Mouse (Mus musculus) neural tube, embryonic 14.5 days (tissue): ENCODE results near the gene Slc36a3. TPM values are rescaled to one million over a fixed set of nuclear protein-coding genes. Genes with fewer than 3 reads are reported as not detected.
"Not testable (repeated sequence)": the region's sequence is repeated elsewhere in the genome, so short reads cannot be mapped to it uniquely, and the experiment has no call there.

Experiments
- ATAC-seq: fragments of 200-750 bp; cut with Nextera tagmentation; 2 replicates; pipeline ENCODE4 v1.8.0; 2017; ENCODE audit warnings: low read depth, mild to moderate bottlenecking, moderate TSS enrichment, moderate library complexity
- H3K27ac ChIP-seq: fragments of 300-500 bp; sonication (generic); 2 replicates; pipeline ENCODE4 v1.5.1; 2014; ENCODE audit warnings: low read depth, mild to moderate bottlenecking, control low read depth, low read length, moderate library complexity, mixed read lengths
- H3K27me3 ChIP-seq: fragments of 300-500 bp; sonication (generic); 2 replicates; pipeline ENCODE4 v1.6.1; 2014; ENCODE audit warnings: low read length; ENCODE audit not compliant: control insufficient read depth, insufficient read depth
- H3K36me3 ChIP-seq: fragments of 300-500 bp; sonication (generic); 2 replicates; pipeline ENCODE4 v1.6.1; 2014; ENCODE audit warnings: low read length, mixed read lengths; ENCODE audit not compliant: control insufficient read depth, insufficient read depth
- H3K4me1 ChIP-seq: fragments of 300-500 bp; sonication (generic); 2 replicates; pipeline ENCODE4 v1.6.1; 2014; ENCODE audit warnings: low read length; ENCODE audit not compliant: control insufficient read depth, insufficient read depth
- H3K4me2 ChIP-seq: fragments of 300-500 bp; sonication (generic); 2 replicates; pipeline ENCODE4 v1.6.1; 2014; ENCODE audit warnings: mild to moderate bottlenecking, low read depth, low read length, control low read depth
- H3K4me3 ChIP-seq: fragments of 300-500 bp; sonication (generic); 2 replicates; pipeline ENCODE4 v1.5.1; 2014; ENCODE audit warnings: low read depth, low read length, control low read depth, mixed read lengths
- H3K9ac ChIP-seq: fragments of 300-500 bp; sonication (generic); replicated peaks from 2 replicates; pipeline ENCODE4 v1.6.1; 2014; ENCODE audit warnings: low read depth, mild to moderate bottlenecking, control low read depth, low read length, mixed read lengths
- H3K9me3 ChIP-seq: fragments of 300-500 bp; sonication (generic); 2 replicates; pipeline ENCODE4 v1.6.1; 2016; ENCODE audit warnings: low read length; ENCODE audit not compliant: control insufficient read depth
- WGBS: fragments of 180-500 bp; shearing (Covaris S2); extraction: QIAGEN DNeasy Blood & Tissue Kit; methylation state at CpG from one replicate; pipeline ENCODE4 v1.1.7; 2014; 5-methylcytosine and 5-hydroxymethylcytosine counted together
- polyA plus RNA-seq: library from polyadenylated mRNA; unstranded; fragments of >200 nt; fragmentation: Nextera tagmentation; extraction: Ambion mirVana; gene quantifications from 2 replicates; pipeline ENCODE4 v1.2.1, GENCODE M21; 2014

Slc36a3 gene
- polyA plus RNA-seq, 1 experiment from 2014 or later = not detected

DNA sequence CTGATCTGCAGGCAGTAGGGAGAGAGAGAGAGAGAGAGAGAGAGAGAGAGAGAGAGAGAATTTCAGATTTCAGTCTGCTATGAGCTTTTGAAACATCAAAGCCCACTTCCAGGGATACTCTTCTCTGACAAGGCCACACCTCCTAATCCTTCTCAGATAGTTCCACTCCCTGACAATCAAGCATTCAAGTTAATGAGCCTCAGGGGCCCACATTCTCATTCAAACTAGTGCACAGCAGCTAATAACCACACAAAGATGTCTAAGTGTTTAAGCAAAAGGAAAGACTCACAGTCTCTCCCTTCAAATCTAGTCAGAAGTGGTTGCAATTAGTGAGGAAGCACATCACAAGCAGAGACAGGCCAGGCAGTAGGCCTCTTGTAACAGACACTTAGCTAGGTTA is 31.2 kb downstream of the Slc36a3 start:
- H3K27me3 ChIP-seq = no peaks in the 10 kb centered on the region
- H3K4me2 ChIP-seq = no peak overlapping the region
- ATAC-seq = no peak
- no peak overlapping the region for H3K27ac ChIP-seq
- no peak overlapping the region for H3K9ac ChIP-seq
- no peaks in the 10 kb centered on the region for H3K36me3 ChIP-seq
- H3K4me1 ChIP-seq = no peaks in the 10 kb centered on the region
- no peak overlapping the region for H3K4me3 ChIP-seq
- no peaks in the 10 kb centered on the region for H3K9me3 ChIP-seq

DNA sequence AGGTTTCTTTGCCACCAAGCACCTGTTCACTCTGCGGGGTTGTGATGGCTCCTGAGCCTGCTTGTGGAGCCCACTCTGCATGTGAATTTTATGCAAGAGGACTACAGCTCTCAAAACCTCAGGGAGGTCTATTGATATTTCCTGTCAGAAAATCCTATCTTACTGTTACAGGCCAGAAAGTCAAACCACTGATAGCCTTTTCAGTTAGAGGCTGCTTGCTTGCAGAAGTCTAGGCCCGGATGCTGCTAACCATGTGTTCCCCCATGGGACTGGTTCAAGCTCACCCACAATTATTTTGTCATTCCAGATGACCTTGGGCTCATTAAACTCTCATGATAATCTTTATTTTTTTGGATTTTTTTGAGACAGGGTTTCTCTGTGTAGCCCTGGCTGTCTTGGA is 34.5 kb downstream of the Slc36a3 start:
- Histone ChIP-seq H3K27ac (no peak overlapping the region), H3K27me3 (no peaks in the 10 kb centered on the region), H3K9ac (no peak overlapping the region), H3K4me1 (no peaks in the 10 kb centered on the region), H3K9me3 (no peaks in the 10 kb centered on the region), H3K4me2 (no peak overlapping the region), H3K4me3 (no peak overlapping the region), H3K36me3 (no peaks in the 10 kb centered on the region)
- WGBS = 86% methylated on average over 2 of the region's 2 CpGs
- ATAC-seq = no peak

DNA sequence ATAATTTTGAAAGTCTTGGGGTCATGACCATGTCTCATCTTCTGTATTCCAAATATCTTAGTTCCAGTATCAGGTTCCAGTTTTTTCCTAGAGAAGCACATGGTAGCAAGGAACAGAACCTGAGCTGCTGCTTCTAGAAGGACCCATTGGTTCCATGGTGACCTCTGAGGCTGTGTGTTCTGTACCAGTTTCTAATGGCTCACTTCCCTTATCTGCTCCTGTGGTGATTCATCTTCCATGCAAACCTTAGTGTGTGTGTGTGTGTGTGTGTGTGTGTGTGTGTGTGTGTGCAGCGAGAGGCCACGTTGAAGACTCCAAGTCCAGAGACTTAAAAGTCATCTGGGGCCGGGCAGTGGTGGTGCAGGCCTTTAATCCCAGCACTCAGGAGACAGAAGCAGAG is 35.5 kb downstream of the Slc36a3 start:
- no peak overlapping the region for H3K4me3 ChIP-seq
- no peaks in the 10 kb centered on the region for H3K4me1 ChIP-seq
- H3K9ac ChIP-seq = no peak overlapping the region
- H3K27me3 ChIP-seq = no peaks in the 10 kb centered on the region
- H3K36me3 ChIP-seq = no peaks in the 10 kb centered on the region
- H3K27ac ChIP-seq = no peak overlapping the region
- ATAC-seq = no peak
- no peaks in the 10 kb centered on the region for H3K9me3 ChIP-seq
- no peak overlapping the region for H3K4me2 ChIP-seq
- WGBS = 96% methylated on average over 3 of the region's 3 CpGs

DNA sequence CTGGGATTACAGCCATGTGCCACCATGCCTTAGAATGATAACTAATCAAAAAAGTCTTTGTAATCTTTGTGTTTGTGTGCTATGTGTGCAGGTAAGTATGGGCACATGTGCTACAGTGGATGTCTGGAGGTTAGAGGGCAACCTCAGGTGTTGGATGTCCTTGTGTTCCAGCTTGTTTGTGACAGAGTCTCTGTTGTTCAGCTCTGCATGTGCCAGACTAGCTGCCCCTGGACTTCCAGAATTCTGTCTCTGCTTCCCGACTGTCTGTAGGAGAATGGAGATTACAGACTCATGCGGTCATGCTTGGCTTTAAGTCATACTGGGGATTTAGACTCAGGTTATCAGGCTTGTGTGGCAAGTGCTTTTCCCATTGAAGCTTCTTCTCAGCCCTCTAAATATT is 37.2 kb downstream of the Slc36a3 start:
- 85% methylated on average over 2 of the region's 2 CpGs for WGBS
- no peaks in the 10 kb centered on the region for H3K9me3 ChIP-seq
- no peak overlapping the region for H3K4me3 ChIP-seq
- H3K27ac ChIP-seq = no peak overlapping the region
- H3K4me2 ChIP-seq = no peak overlapping the region
- H3K36me3 ChIP-seq = no peaks in the 10 kb centered on the region; the same call in 1 of the 2 replicates
- H3K9ac ChIP-seq = no peak overlapping the region
- no peaks in the 10 kb centered on the region for H3K4me1 ChIP-seq
- no peaks in the 10 kb centered on the region for H3K27me3 ChIP-seq
- ATAC-seq = no peak

DNA sequence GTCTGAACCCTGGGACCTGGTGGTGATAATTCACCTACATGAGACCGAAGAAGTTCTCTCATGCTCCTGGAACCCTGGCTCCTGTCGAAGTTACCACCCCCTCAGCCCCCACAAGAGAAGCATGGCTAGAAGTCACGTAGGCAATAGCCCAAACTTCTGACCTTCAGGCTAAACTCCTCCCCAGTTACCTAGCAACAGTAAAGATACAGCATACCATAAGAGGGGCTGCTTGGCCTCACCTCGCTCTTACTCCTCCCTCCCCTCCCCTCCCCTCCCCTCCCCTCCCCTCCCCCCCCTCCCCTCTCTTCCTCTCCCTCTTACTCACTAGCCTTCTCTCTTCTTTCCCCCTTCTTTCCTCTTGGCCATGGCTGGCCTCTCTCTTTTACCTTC is 37.7 kb downstream of the Slc36a3 start:
- H3K4me1 ChIP-seq, H3K27ac ChIP-seq, H3K36me3 ChIP-seq, H3K4me3 ChIP-seq, ATAC-seq, H3K4me2 ChIP-seq, H3K27me3 ChIP-seq, H3K9ac ChIP-seq, H3K9me3 ChIP-seq: not testable (repeated sequence)
- whole genome bisulfite sequencing = 37% methylated on average over 4 of the region's 4 CpGs

DNA sequence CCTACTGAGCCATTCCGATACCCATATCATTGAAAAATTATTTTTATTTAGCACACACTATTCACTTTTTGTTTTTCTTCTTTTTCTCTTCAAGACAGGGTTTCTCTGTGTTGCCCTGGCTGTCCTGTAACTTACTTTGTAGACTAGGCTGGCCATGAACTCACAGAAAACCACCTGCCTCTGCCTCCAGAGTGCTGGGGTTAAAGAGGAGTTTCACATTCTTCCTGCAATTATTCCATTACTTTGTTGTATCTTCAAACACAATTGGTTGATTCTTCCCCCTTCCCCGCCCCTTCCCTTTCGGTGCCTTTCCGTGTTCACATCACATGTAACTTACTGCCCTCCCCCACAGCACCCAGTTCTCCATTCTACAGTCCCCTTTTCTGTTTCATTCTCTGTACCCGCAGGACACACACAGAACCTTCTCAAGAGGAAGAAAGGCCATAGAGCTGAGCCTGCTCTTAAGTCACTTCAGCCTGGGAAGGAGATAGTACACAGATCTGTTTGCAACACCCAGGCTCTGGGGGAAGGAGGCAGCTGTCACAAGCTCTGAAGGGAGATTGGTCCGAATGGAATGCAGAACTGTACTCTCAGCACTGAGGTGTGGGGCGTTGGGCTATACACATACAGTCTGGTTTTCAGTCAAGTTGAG is 38.2 kb downstream of the Slc36a3 start:
- H3K4me2 ChIP-seq = no peak overlapping the region
- H3K27ac ChIP-seq = no peak overlapping the region
- ATAC-seq = no peak
- H3K4me1 ChIP-seq = no peaks in the 10 kb centered on the region
- H3K9ac ChIP-seq = no peak overlapping the region
- no peaks in the 10 kb centered on the region for H3K27me3 ChIP-seq
- H3K9me3 ChIP-seq = no peaks in the 10 kb centered on the region
- no peak overlapping the region for H3K4me3 ChIP-seq
- no peaks in the 10 kb centered on the region; the same call in 1 of the 2 replicates for H3K36me3 ChIP-seq
- 82% methylated on average over 7 of the region's 7 CpGs for WGBS

DNA sequence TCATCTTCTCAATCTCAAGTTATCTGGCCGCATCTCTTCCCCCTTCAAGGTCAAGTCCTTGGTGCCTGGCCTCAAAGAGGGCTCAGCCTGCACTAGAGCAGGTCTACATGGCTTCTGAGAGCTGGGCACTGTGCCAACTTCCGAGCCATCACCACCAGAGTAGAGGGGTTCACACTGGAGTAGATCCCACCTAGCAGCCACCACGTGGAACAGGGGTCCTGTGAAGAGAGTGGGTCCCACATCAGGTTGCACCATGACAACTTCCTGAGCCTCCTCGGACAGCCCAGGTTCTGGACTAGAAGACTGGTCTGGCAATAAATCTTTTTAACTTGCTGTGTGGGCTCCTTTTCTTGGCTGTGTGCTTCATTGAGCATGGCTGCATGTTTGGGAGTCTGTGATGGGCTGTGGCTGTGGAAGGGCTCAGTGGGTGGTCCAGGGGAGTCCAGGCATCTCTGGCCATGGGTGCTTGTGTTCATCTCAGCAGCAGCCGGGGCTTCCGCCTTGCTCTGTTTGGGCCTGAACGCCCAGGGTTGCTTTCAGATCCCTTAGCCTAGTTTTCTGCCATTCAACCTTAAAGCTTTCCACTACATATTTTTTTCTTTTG is 40.8 kb downstream of the Slc36a3 start:
- H3K4me2 ChIP-seq = no peak overlapping the region
- no peak overlapping the region for H3K9ac ChIP-seq
- no peaks in the 10 kb centered on the region for H3K4me1 ChIP-seq
- WGBS = 62% methylated on average over 7 of the region's 7 CpGs
- H3K27ac ChIP-seq = no peak overlapping the region
- H3K27me3 ChIP-seq = no peaks in the 10 kb centered on the region
- no peaks in the 10 kb centered on the region for H3K9me3 ChIP-seq
- no peak for ATAC-seq
- H3K4me3 ChIP-seq = no peak overlapping the region
- no peaks in the 10 kb centered on the region; the same call in 1 of the 2 replicates for H3K36me3 ChIP-seq

DNA sequence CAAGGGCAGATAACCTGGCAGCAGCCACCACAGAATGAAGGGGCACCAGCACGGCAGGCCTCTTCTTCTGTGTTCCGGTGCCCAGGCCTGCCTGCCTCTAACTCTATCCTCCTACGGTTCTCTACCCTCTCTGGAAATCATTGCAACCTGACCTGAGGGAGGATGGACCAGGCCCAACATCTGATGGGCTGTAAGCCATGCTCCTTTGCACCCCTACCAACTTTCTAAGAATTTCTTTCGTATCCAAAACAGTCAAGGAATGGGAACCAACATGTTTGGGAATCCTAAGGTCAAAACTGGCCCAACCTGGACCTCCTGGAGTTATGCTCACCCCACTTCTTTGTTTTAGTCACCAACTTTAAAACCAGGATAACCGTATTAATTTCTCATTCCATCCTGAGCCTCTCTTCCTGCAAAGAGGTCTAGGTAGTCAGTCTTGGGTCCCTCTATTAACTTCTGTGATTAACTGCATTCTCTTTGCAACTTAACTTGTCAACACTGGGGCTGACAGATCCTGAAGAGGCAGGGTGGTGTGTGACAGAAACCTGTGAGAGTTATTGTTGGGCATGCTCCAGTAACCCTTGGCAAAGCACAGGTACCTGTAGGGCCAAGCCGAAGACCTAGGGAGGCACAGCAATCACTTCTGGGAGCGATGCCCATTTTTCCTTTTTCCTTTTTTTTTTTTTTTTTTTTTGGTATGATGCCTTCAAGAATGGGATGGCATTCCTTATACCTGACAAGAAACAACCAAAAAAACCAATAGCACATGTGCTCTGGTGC is 41.8 kb downstream of the Slc36a3 start:
- Histone ChIP-seq H3K4me3 (no peak overlapping the region), H3K36me3 (no peaks in the 10 kb centered on the region; the same call in 1 of the 2 replicates), H3K4me1 (no peaks in the 10 kb centered on the region), H3K9ac (no peak overlapping the region), H3K9me3 (no peaks in the 10 kb centered on the region), H3K27me3 (no peaks in the 10 kb centered on the region), H3K27ac (no peak overlapping the region), H3K4me2 (no peak overlapping the region)
- no peak for ATAC-seq
- 96% methylated on average over 7 of the region's 7 CpGs for WGBS

DNA sequence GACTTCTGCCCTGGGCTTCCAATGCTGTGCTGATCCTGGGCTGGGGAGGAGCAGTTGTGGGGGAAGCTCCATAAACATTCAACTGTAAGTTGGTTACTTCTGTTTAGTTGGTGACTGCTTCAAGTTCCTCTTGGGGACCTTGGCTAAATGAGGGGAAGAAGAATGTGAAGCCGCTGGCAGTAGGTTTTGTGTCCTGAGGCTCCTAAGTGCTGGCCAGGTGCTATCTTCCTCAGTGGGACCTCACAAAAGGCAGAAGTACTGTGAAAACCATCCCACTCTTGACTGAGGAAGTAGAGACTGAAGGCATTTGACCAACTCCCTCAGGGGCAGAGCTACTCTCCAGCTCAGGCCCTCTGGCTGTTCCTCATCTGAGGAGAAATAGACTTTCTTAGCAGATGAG is 44.9 kb downstream of the Slc36a3 start:
- no peak overlapping the region for H3K27ac ChIP-seq
- H3K4me1 ChIP-seq = no peaks in the 10 kb centered on the region
- H3K9me3 ChIP-seq = no peaks in the 10 kb centered on the region
- ATAC-seq = no peak
- no peaks in the 10 kb centered on the region for H3K27me3 ChIP-seq
- H3K9ac ChIP-seq = no peak overlapping the region
- WGBS = 100% methylated on average over 1 of the region's 1 CpGs
- H3K36me3 ChIP-seq = no peaks in the 10 kb centered on the region; the same call in 1 of the 2 replicates
- no peak overlapping the region for H3K4me2 ChIP-seq
- H3K4me3 ChIP-seq = no peak overlapping the region
